Mouse (Mus musculus) c-Kit-negative CD71-positive TER-119-positive erythroid progenitor cells, embryonic 14.5 days (primary cell): ENCODE measurements around the gene Slc6a18.
"Not testable (repeated sequence)": the region's sequence is repeated elsewhere in the genome, so short reads cannot be mapped to it uniquely, and the experiment has no call there.

Experiments used
- DNase-seq: peaks from one replicate; pipeline ENCODE4 v3.0.0-alpha.2; 2013; ENCODE audit warnings: low read depth, low spot score

Slc6a18 gene

GRCm38 (mm10) chr13:73677853-73678252, at the start of gene Slc6a18:
Gene Slc6a18, minus strand, starts transcription at chr13:73678023.
- DNase-seq, result no peak

- no peak for DNase-seq
Measured at GRCm38 (mm10) chr13:73725315-73725714, 47.5 kb upstream of the Slc6a18 start.

GRCm38 (mm10) chr13:73723081-73723668, 45.4 kb upstream of the Slc6a18 start:
- DNase-seq, result no peak

- DNase-seq, result no peak
Measured at GRCm38 (mm10) chr13:73720241-73720640, 42.4 kb upstream of the Slc6a18 start.

GRCm38 (mm10) chr13:73718225-73718624, 40.4 kb upstream of the Slc6a18 start:
- peak; percentile 19 for DNase-seq

GRCm38 (mm10) chr13:73714020-73714419, 36.2 kb upstream of the Slc6a18 start:
- no peak for DNase-seq

GRCm38 (mm10) chr13:73713204-73713603, 35.4 kb upstream of the Slc6a18 start:
- no peak for DNase-seq

- no peak for DNase-seq
Measured at GRCm38 (mm10) chr13:73712228-73712627, 34.4 kb upstream of the Slc6a18 start.

GRCm38 (mm10) chr13:73711803-73712202, 34.0 kb upstream of the Slc6a18 start:
- DNase-seq, result no peak

GRCm38 (mm10) chr13:73711221-73711620, 33.4 kb upstream of the Slc6a18 start:
- DNase-seq, result no peak

- no peak for DNase-seq
Measured at GRCm38 (mm10) chr13:73709491-73709890, 31.7 kb upstream of the Slc6a18 start.

GRCm38 (mm10) chr13:73704694-73705325, 27.0 kb upstream of the Slc6a18 start, which contains the start of gene Slc6a19:
Gene Slc6a19, minus strand, starts transcription at chr13:73704865.
- no peak for DNase-seq

- not testable (repeated sequence) for DNase-seq
Measured at GRCm38 (mm10) chr13:73703486-73703885, 25.7 kb upstream of the Slc6a18 start.

- DNase-seq, result no peak
Measured at GRCm38 (mm10) chr13:73702776-73703175, 25.0 kb upstream of the Slc6a18 start.

- no peak for DNase-seq
Measured at GRCm38 (mm10) chr13:73701161-73701883, 23.5 kb upstream of the Slc6a18 start.

GRCm38 (mm10) chr13:73700554-73700953, 22.7 kb upstream of the Slc6a18 start:
- no peak for DNase-seq

GRCm38 (mm10) chr13:73699714-73700113, 21.9 kb upstream of the Slc6a18 start:
- DNase-seq, result no peak

- DNase-seq, result no peak
Measured at GRCm38 (mm10) chr13:73696529-73696928, 18.7 kb upstream of the Slc6a18 start.

GRCm38 (mm10) chr13:73694972-73695371, 17.1 kb upstream of the Slc6a18 start:
- DNase-seq, result no peak

GRCm38 (mm10) chr13:73693333-73693732, 15.5 kb upstream of the Slc6a18 start:
- DNase-seq, result no peak

GRCm38 (mm10) chr13:73692249-73692868, 14.5 kb upstream of the Slc6a18 start:
- no peak for DNase-seq

GRCm38 (mm10) chr13:73688934-73689333, 11.1 kb upstream of the Slc6a18 start:
- DNase-seq, result no peak
